Mouse (Mus musculus): ENCODE results near the gene Sez6l.

- TF ChIP-seq CTCF (conservative IDR thresholded peaks at IDR 0.05; ENCODE audit: insufficient read depth, insufficient read length, low read depth, low read length): no peak
- TF ChIP-seq POLR2A (IDR thresholded peaks at IDR 0.05; ENCODE audit: low read depth, low read length): no peak
These were observed 192.0 kb downstream of the Sez6l start for GRCm38 (mm10) chr5:112384805-112385472.

All from kidney, adult 2 months (tissue).